Mouse (Mus musculus): ENCODE measurements around the gene Prcp.

Prcp gene

GRCm38 (mm10) chr7:92980741-92981140 is 106.5 kb downstream of the Prcp start:
- DNase-seq (ENCODE audit: low read depth): no peak

GRCm38 (mm10) chr7:92981864-92982263 is 107.6 kb downstream of the Prcp start:
- no peak for DNase-seq (ENCODE audit: low read depth)
